Mouse (Mus musculus): ENCODE measurements around the gene Pilra.
"Not testable (repeated sequence)": the region's sequence is repeated elsewhere in the genome, so short reads cannot be mapped to it uniquely, and the experiment has no call there.

- not testable (repeated sequence) for TF ChIP-seq CTCF (IDR thresholded peaks at IDR 0.05; ENCODE audit: low read depth, low read length); POLR2A (IDR thresholded peaks at IDR 0.05; ENCODE audit: extremely low read depth, insufficient read depth, low read length)
Observed at GRCm38 (mm10) chr5:137835966-137836520, at the start of gene Pilra.
